Mouse (Mus musculus) lung, embryonic 15.5 days (tissue): ENCODE results near the gene Adsl. TPM values are rescaled to one million over a fixed set of nuclear protein-coding genes. Genes with fewer than 3 reads are reported as not detected.

Experiments used
- ATAC-seq: fragments of 200-750 bp; cut with Nextera tagmentation; 2 replicates; pipeline ENCODE4 v1.8.0; 2017; ENCODE audit warnings: moderate number of reproducible peaks, borderline replicate concordance; ENCODE audit not compliant: low FRiP score, low TSS enrichment; ENCODE audit errors: extremely low read depth
- H3K27ac ChIP-seq: fragments of 300-500 bp; sonication (generic); 2 replicates; pipeline ENCODE4 v1.5.1; 2015; ENCODE audit warnings: moderate library complexity, mild to moderate bottlenecking, inconsistent platforms
- H3K27me3 ChIP-seq: fragments of 300-500 bp; sonication (generic); 2 replicates; pipeline ENCODE4 v1.6.1; 2015; ENCODE audit warnings: inconsistent platforms
- H3K36me3 ChIP-seq: fragments of 300-500 bp; sonication (generic); 2 replicates; pipeline ENCODE4 v1.6.1; 2015; ENCODE audit warnings: inconsistent platforms
- H3K4me1 ChIP-seq: fragments of 300-500 bp; sonication (generic); 2 replicates; pipeline ENCODE4 v1.6.1; 2015; ENCODE audit warnings: inconsistent platforms
- H3K4me2 ChIP-seq: fragments of 300-500 bp; sonication (generic); 2 replicates; pipeline ENCODE4 v1.6.1; 2015; ENCODE audit warnings: inconsistent platforms, mild to moderate bottlenecking, moderate library complexity
- H3K4me3 ChIP-seq: fragments of 300-500 bp; sonication (generic); 2 replicates; pipeline ENCODE4 v1.5.1; 2015; ENCODE audit warnings: mild to moderate bottlenecking, inconsistent platforms
- H3K9ac ChIP-seq: fragments of 300-500 bp; sonication (generic); 2 replicates; pipeline ENCODE4 v1.6.1; 2015; ENCODE audit warnings: inconsistent platforms
- H3K9me3 ChIP-seq: fragments of 300-500 bp; sonication (generic); 2 replicates; pipeline ENCODE4 v1.6.1; 2016; ENCODE audit warnings: inconsistent platforms
- WGBS: fragments of 180-500 bp; shearing (Covaris S2); methylation state at CpG from one replicate; pipeline ENCODE4 v1.1.7; 2015; 5-methylcytosine and 5-hydroxymethylcytosine counted together
- polyA plus RNA-seq: library from polyadenylated mRNA; unstranded; fragments of >200 nt; fragmentation: Nextera tagmentation; extraction: Ambion mirVana; gene quantifications from 2 replicates; pipeline ENCODE4 v1.2.1, GENCODE M21; 2015

Gene Adsl
- polyA plus RNA-seq, 1 experiment from 2014 or later: 171 TPM

DNA sequence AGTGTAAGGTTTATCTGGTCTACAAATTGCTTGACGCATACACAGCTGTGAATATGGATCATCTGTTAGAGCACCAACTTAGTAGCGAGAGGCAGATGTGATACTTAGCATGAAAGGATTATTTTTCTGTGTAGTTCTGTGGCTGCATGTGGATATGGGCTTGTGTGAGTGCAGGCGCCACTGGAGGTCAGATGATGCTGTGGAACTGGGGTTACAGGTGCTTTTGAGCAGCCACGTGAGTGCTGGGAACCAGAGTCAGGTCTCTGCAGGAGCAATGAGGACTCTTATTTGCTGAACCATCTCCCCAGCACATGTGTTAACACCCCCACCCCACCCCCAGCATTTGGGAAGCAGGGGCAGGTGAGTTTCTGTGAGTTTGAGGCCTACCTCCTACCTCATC is 1.1 kb downstream of the Adsl start:
- Histone ChIP-seq H3K27ac (no peak overlapping the region), H3K27me3 (no peaks in the 10 kb centered on the region), H3K9ac (peak overlapping the region; percentile 71), H3K4me1 (peaks cover 12% of the 10 kb centered on the region), H3K4me2 (peak overlapping the region; percentile 82), H3K36me3 (peaks cover 24% of the 10 kb centered on the region), H3K4me3 (peak overlapping the region; percentile 81), H3K9me3 (no peaks in the 10 kb centered on the region)
- no peak for ATAC-seq
- WGBS: 28% methylated on average over 4 of the region's 4 CpGs

DNA sequence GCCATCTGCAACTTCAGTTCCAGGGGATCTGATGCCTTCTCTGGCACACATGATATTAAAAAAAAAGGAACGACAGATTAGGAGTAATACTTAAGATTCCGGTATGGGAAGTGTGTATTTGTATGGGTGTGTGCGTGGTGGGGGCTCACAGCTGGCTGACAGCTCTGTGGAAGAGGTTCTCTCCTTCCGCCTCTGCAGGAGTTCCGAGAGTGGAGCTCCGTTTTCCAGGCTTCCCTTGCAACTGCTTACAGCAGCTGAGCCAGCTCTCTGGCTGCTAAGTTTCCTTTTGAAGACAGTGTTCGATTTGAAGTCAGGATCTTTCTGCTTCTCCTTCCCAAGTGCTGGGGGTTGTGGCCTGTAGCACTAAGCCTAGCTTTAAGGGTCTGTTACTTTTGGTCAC is 1.8 kb downstream of the Adsl start:
- peak overlapping the region; percentile 82 for H3K4me2 ChIP-seq
- peaks cover 31% of the 10 kb centered on the region for H3K36me3 ChIP-seq
- no peak for ATAC-seq
- H3K27ac ChIP-seq: no peak overlapping the region
- H3K27me3 ChIP-seq: no peaks in the 10 kb centered on the region
- peaks cover 12% of the 10 kb centered on the region for H3K4me1 ChIP-seq
- H3K4me3 ChIP-seq: peak overlapping the region; percentile 81; the same call in 1 of the 2 replicates
- no peaks in the 10 kb centered on the region for H3K9me3 ChIP-seq
- no peak overlapping the region for H3K9ac ChIP-seq
- WGBS: 79% methylated on average over 7 of the region's 7 CpGs

DNA sequence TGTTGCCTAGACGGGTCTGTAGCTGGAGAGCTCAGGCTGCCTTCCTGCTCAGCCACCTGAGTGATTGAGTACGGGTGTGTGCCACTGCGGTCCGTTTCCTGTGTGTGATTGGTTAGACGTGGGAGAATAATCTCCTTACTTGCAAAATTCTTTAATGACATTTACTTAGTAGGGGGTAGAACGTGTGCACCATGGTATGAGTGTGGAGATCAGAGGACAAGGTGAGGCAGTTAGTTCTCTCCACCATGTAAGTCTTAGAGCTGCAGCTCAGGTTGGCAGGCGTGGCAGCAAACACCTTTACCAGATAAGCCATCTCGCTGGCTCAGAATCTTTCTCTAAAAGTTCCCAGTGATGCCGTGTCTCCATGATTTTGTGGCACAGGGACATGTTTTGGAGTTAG is 5.7 kb downstream of the Adsl start:
- Histone ChIP-seq H3K9ac (no peak overlapping the region), H3K4me2 (no peak overlapping the region), H3K4me1 (peaks cover 12% of the 10 kb centered on the region), H3K4me3 (no peak overlapping the region), H3K36me3 (peaks cover 65% of the 10 kb centered on the region), H3K9me3 (no peaks in the 10 kb centered on the region), H3K27me3 (no peaks in the 10 kb centered on the region), H3K27ac (no peak overlapping the region)
- WGBS: 83% methylated on average over 9 of the region's 9 CpGs
- no peak for ATAC-seq

DNA sequence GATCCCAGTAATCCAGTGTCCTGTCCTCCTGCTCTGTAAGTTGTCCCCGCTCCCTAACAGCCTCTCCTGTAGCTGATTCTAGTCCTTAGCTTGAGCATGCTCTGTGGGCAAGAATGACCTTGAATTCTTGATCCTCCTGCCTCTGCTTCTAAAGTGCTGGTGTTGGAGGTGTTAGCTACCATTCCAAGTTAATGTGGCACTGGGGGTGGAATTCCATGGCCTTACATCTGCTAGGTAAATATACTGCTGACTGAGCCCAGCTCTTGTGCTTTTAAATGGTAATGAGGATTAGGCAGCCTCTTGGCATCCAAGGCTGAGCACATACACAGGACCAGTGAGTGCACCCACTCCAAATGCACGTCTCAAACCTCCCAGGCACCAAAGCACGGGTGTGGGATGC is 6.6 kb downstream of the Adsl start:
- Histone ChIP-seq H3K27me3 (no peaks in the 10 kb centered on the region), H3K4me3 (no peak overlapping the region), H3K9ac (no peak overlapping the region), H3K4me2 (no peak overlapping the region), H3K27ac (no peak overlapping the region), H3K9me3 (no peaks in the 10 kb centered on the region), H3K4me1 (peaks cover 4% of the 10 kb centered on the region), H3K36me3 (peaks cover 72% of the 10 kb centered on the region)
- ATAC-seq: no peak
- WGBS: 80% methylated on average over 3 of the region's 3 CpGs

DNA sequence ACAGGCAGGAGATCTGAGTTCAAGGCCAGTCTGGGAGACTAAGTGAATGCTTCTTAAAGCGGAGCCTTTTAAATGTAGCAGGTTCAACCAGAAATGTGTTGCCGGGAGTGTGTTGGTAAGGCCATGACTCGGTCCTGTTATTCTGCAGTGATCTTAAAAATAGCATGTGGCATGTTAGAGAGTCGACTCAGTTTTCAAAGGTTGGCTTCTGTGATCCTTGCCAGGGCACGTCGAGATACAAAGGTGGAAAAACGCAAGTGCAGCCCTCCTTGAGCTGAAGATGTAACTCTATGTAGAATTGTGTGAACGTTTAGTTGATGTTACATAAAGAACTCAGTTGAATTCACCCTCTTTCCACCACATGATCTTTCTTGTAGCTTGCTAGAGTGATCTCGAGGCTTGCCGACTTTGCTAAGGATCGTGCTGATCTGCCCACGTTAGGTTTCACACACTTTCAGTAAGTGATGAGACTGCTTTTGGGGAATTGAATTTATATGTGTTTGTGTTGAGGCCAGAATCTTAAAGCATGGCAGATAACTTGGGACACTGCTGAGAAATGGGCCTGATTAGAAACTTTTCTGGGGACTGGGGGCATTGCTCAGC is 7.6 kb downstream of the Adsl start:
- H3K4me2 ChIP-seq: no peak overlapping the region
- H3K4me1 ChIP-seq: no peaks in the 10 kb centered on the region
- H3K9me3 ChIP-seq: no peaks in the 10 kb centered on the region
- peaks cover 83% of the 10 kb centered on the region for H3K36me3 ChIP-seq
- H3K27ac ChIP-seq: no peak overlapping the region
- 93% methylated on average over 12 of the region's 12 CpGs for WGBS
- ATAC-seq: no peak
- H3K27me3 ChIP-seq: no peaks in the 10 kb centered on the region
- no peak overlapping the region for H3K9ac ChIP-seq
- H3K4me3 ChIP-seq: no peak overlapping the region

DNA sequence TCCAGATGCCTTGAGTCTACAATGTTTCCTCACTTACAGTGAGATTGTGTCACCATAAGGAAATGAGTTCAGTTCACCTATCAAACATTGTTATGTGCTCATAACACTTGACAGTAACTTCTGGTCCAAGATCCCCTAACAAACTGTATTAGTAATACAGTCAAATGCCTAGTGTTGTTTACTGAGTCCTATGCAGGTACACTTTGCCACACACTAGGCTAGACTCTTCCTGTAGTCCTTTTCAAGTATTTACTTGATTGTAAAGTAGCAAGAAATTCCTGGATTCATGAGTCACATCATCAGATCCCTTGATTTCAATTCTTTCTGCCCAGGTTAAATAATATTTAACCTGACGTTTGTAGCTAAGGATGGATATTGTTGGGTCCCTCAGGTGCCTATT is 21.1 kb downstream of the Adsl start:
- Histone ChIP-seq H3K4me3 (no peak overlapping the region), H3K4me2 (no peak overlapping the region), H3K4me1 (no peaks in the 10 kb centered on the region), H3K9me3 (no peaks in the 10 kb centered on the region), H3K27ac (no peak overlapping the region), H3K9ac (no peak overlapping the region), H3K36me3 (peaks cover 55% of the 10 kb centered on the region), H3K27me3 (no peaks in the 10 kb centered on the region)
- WGBS: 80% methylated on average over 1 of the region's 1 CpGs
- no peak for ATAC-seq

DNA sequence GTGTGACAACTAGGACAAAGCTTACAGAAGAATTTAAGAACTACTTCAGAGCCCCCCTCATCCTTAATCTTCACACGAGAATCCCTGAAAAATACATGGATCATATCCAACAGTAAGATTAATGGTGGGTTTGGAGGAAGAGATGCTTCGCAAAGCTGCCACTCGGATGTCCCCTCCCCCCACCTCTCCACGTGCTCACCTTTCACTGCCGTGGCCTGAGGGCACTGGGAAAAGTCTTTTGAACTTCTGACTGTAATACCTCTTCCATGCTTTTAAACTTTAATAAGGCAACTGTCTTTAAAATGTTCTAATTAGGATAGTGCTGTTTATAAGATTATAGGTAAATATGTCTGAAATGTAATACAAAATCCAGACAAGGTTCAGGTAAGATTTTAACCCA is 26.0 kb downstream of the Adsl start:
- no peak for ATAC-seq
- H3K27me3 ChIP-seq: no peaks in the 10 kb centered on the region
- H3K9me3 ChIP-seq: no peaks in the 10 kb centered on the region
- peaks cover 14% of the 10 kb centered on the region for H3K36me3 ChIP-seq
- H3K27ac ChIP-seq: no peak overlapping the region
- no peak overlapping the region for H3K4me3 ChIP-seq
- no peak overlapping the region for H3K4me2 ChIP-seq
- H3K9ac ChIP-seq: no peak overlapping the region
- peaks cover 11% of the 10 kb centered on the region for H3K4me1 ChIP-seq
- WGBS: 15% methylated on average over 5 of the region's 5 CpGs

DNA sequence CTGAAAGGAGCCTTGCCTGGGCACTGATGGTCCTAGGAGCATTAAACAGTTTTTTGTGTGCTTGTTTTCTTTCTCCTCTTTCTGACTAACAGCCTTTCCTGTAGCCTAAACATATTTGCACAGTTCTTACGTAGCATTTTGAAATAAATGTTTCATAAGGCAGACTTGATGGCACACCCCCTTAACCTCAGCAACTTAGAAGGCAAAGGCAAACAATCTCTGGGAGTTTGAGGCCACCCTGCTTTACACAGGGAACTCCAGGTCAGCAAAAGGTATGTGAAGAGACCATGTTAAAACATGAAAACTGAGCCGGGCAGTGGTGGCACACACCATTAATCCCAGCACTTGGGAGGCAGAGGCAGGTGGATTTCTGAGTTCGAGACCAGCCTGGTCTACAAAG is 27.4 kb downstream of the Adsl start:
- no peaks in the 10 kb centered on the region for H3K9me3 ChIP-seq
- WGBS: 66% methylated on average over 3 of the region's 3 CpGs
- H3K9ac ChIP-seq: no peak overlapping the region
- H3K27me3 ChIP-seq: no peaks in the 10 kb centered on the region
- no peak overlapping the region for H3K4me3 ChIP-seq
- no peak overlapping the region for H3K4me2 ChIP-seq
- 0 out of 2 replicates have a peak, but pooled peaks cover under 1% of the 10 kb centered on the region for H3K36me3 ChIP-seq
- peaks cover 12% of the 10 kb centered on the region for H3K4me1 ChIP-seq
- ATAC-seq: no peak
- H3K27ac ChIP-seq: no peak overlapping the region

DNA sequence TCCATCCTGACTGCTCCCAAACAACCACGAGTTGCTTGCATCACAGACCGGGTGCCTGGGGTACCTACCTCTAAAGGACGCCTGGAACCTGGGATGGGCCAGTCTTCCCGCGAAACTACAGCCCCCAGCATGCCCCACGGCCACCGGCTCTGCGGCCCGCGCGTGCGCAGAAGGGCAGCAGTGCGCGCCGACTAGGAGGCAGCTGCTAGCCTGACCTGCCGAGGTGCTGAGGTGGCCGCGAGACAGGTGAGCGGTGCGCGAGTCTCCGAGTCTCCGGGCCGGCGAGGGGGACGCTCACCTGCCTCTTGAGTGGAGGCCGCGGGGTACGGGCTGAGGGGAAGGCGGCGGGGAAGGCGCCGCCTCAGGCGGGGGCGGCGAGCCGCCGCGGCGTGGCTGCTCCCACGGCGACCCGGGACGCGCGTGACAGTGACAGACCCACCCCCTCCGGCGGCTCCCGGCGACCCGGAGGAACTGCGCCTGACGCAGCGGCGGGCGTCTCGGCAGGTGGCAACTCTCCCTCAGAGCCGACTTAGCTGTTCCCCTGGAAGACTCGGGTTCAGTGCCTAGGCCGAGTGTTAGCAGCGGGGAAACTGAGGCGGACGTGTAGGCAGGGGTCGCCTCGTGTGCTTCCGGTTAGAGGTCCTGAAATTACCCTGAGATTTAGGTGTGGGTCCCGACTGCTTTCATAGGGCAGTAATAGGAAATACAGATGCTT is 29.5 kb downstream of the Adsl start, which contains the start of gene Sgsm3:
Gene Sgsm3, plus strand, starts transcription at position 146 of the 715 bp plus-strand sequence.
- no peaks in the 10 kb centered on the region for H3K9me3 ChIP-seq
- no peaks in the 10 kb centered on the region for H3K27me3 ChIP-seq
- under 1% methylated on average over 67 of the region's 67 CpGs for WGBS
- ATAC-seq: peak; percentile 82
- no peaks in the 10 kb centered on the region for H3K36me3 ChIP-seq
- H3K9ac ChIP-seq: peak within 1 kb of the TSS; percentile 70
- H3K4me3 ChIP-seq: peak within 1 kb of the TSS; percentile 95
- 0 out of 2 replicates have a peak within 1 kb of the TSS, but pooled peaks have one; percentile 38 for H3K27ac ChIP-seq
- H3K4me2 ChIP-seq: peak within 1 kb of the TSS; percentile 85
- peaks cover 12% of the 10 kb centered on the region for H3K4me1 ChIP-seq

DNA sequence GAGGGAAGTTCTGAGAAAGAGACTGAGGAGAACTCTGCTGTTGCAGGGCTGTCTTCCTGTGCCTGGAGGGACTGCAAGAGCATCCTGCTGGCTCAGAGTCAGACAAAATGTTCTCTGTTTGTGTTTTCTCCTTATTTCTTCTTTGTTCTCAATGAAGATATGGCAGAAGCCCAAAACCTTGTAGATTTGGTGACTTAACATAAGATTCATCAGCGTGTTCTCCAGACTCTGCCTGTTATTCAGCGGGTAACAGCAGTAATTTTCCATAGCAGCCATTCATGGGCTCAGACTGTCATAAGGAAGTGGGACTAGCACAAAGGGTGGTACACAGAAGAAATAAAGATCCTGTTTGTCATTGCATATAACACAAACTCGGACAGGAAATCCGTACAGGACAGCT is 31.3 kb downstream of the Adsl start:
- Histone ChIP-seq H3K4me3 (no peak overlapping the region), H3K27ac (peak overlapping the region; percentile 16), H3K4me2 (no peak overlapping the region), H3K9ac (no peak overlapping the region), H3K27me3 (no peaks in the 10 kb centered on the region), H3K9me3 (no peaks in the 10 kb centered on the region), H3K36me3 (no peaks in the 10 kb centered on the region), H3K4me1 (peaks cover 12% of the 10 kb centered on the region)
- peak; percentile 50 for ATAC-seq
- 39% methylated on average over 4 of the region's 4 CpGs for WGBS

DNA sequence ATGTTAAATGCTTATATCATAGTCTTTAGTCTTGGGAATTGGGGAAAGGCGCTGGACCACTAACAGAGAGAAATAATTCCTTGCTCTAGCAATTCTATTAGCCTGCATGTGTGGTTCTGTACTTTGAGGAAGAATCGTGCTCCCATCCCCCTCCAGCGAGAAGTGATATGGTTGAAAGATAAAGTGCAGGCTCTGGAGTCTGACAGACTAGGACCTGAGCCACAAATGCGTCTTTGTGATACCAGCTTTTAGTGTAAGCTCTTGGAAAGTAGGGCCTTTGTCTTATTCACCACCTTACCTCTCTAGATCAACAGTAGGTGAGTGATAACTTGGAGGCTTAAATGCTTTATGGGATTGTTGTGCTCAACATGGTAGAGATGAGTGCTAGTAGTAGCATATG is 32.9 kb downstream of the Adsl start:
- Histone ChIP-seq H3K9ac (no peak overlapping the region), H3K4me2 (no peak overlapping the region), H3K36me3 (no peaks in the 10 kb centered on the region), H3K27ac (no peak overlapping the region), H3K27me3 (no peaks in the 10 kb centered on the region), H3K9me3 (no peaks in the 10 kb centered on the region), H3K4me1 (peaks cover 12% of the 10 kb centered on the region), H3K4me3 (no peak overlapping the region)
- ATAC-seq: no peak
- 74% methylated on average over 4 of the region's 4 CpGs for WGBS

DNA sequence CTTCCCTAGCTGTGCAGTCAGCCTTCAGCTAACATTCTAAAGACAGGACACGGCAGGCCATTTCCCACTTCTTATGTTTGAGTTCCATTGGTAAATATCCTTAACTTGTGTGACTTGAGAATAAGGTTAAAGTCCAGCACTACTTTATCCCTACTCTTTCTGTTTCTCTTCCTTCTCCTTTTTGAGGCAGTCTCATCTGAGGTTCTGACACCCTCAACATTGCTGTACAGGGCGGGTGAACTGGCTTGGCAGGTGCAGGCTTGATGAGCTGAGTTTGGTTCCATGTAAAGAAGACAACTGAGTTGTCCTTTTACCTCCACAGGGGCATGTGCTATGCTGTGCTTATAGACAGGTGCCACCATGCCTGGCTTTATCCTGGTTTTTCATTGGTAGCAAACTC is 35.0 kb downstream of the Adsl start:
- no peak for ATAC-seq
- peaks cover 12% of the 10 kb centered on the region for H3K4me1 ChIP-seq
- 72% methylated on average over 2 of the region's 2 CpGs for WGBS
- no peak overlapping the region for H3K27ac ChIP-seq
- no peaks in the 10 kb centered on the region for H3K36me3 ChIP-seq
- H3K27me3 ChIP-seq: no peaks in the 10 kb centered on the region
- no peaks in the 10 kb centered on the region for H3K9me3 ChIP-seq
- no peak overlapping the region for H3K4me2 ChIP-seq
- no peak overlapping the region for H3K9ac ChIP-seq
- H3K4me3 ChIP-seq: no peak overlapping the region
